Mouse (Mus musculus): ENCODE results near the gene Gm43064.
"Not testable (repeated sequence)": the region's sequence is repeated elsewhere in the genome, so short reads cannot be mapped to it uniquely, and the experiment has no call there.

Gene Gm43064

DNA sequence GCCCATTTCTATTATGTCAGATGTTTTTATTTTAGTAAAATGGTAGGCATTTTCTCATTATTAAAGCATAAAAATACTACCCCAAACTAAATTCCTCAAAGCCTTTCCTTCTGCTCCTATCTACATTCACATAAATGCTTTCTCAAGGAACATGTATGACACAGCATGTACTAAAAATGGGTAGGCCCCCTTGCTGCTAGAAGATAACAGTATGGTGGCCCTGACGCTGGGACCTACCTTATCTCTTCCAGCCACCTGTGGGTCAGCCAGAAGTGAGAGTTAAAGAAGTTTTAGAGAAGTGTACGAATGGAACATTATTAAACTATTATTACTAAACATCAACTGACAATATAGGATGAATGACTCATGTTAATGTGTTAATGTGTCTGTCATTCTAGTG, 9.9 kb upstream of the Gm43064 start:
- no peak for DNase-seq (ENCODE audit: low read depth, low spot score)

GRCm38 (mm10) chr3:103801631-103802531, 7.5 kb upstream of the Gm43064 start:
- no peak for DNase-seq (ENCODE audit: low read depth, low spot score)

- no peak for DNase-seq (ENCODE audit: low read depth, low spot score)
These were observed 6.5 kb upstream of the Gm43064 start for GRCm38 (mm10) chr3:103802861-103803260.

- no peak for DNase-seq (ENCODE audit: low read depth, low spot score)
These were observed 3.7 kb upstream of the Gm43064 start for GRCm38 (mm10) chr3:103805671-103806070.

GRCm38 (mm10) chr3:103809799-103810150, 402 bp downstream of the Gm43064 start:
- no peak for DNase-seq (ENCODE audit: low read depth, low spot score)

DNA sequence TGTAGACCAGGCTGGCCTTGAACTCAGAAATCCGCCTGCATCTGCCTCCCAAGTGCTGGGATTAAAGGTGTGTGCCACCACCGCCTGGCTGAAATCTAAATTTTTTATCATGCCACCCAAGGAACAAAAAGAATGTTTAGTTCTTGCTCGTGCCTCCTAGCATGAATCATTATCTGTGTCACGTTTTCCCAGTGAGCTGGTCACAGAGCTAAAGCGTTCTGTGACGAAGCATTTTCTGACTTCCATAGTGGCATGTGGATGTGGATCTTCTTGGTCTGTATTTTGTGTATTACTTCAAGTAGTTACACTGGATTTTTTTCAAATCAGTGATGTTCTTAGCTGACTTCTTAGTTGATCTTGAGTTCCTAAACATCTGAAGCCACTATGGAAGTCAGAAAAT, 1.6 kb downstream of the Gm43064 start:
- no peak for DNase-seq (ENCODE audit: low read depth, low spot score)

DNA sequence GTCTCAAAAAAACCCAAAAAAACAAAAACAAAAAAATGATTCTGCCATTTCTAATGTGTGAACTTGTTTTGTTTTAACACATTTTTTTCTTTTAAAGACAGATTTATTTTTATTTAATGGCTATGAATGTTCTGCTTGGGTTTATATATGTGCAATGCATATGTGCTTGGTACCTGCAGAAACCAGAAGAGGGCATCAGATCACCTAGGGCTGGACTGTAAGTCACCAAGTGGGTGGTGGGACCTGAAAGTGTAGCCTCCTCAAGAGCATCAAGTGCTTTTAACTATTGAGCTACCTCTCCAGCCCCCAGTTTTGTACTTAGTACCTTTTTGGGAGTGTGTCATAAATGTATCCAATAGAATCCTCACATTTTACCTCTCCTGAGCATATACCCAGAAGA, 18.2 kb downstream of the Gm43064 start:
- DNase-seq (ENCODE audit: low read depth, low spot score): no peak

DNA sequence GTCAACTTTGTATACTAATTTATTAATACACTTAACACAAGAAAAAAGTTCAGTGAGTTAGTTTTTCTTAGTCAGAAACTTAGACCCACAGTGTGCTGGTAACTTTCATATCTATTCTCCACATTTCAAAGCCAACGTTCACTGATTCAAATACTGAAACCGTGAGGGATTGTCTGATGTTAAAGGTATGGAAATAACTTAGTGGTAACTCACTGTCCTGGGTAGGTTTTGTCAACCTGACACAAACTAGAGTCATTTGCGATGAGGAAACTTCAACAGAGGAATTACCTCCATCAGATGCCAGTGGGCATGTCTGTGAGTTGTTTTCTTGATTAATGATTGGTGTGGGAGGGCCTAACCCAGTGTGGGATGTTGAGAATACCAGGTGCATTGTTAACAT, 19.7 kb downstream of the Gm43064 start:
- no peak for DNase-seq (ENCODE audit: low read depth, low spot score)

GRCm38 (mm10) chr3:103830681-103831080, 21.3 kb downstream of the Gm43064 start:
- DNase-seq (ENCODE audit: low read depth, low spot score): not testable (repeated sequence)

DNA sequence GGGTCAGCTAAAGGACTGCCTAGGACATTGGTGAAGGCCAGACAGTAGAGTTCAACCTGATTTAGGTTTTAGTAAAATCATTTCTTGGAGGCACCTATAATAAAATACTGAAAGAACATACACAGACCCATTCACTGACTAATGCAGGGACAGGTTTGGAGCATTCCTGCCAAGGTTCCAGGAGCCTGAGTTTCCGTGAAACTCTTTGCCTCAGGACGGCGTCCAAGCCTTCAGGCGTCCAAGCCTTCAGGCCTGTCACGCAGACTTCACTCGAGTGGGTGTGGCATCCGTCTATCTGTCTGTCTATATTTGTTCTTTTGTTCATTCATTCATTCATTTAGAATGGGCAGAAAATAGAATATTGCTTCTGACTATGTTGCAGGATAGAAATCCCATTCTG, 21.8 kb downstream of the Gm43064 start:
- no peak for DNase-seq (ENCODE audit: low read depth, low spot score)

GRCm38 (mm10) chr3:103832426-103832825, 23.1 kb downstream of the Gm43064 start, which contains the start of gene Bcl2l15:
Bcl2l15 (plus strand) TSS chr3:103832601.
- no peak for DNase-seq (ENCODE audit: low read depth, low spot score)

GRCm38 (mm10) chr3:103834001-103834400, 24.6 kb downstream of the Gm43064 start:
- no peak for DNase-seq (ENCODE audit: low read depth, low spot score)

DNA sequence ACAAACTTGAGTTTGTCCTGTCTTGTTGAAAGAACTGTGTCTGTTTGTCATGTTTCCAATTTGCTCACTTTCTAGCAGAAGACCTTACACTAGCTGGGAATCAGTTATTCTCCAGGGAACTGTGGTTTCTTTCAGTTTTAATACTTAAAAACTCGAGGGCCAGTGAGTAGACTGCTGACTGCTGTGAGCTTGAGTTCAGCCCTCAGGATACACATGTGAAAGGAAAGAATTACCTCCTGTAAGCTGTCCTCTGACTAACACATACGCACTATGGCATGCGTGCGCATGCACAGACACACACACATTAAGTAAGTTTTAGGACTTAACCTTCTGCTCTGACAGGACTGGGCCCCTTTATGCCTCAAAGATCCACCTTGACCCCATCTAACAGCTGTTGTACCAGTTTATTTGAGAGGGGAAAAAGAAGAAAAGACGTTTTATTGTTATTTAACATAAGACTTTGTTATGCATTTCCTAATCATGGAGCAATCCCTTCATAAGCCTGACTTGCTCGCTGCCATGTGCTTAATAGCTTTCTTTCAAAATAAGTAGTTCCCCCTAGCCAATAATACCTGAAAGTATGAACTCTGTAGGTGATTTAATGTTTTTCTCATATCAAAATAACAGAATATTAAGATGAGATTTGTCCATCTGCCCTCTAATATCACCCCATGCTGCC, 26.0 kb downstream of the Gm43064 start:
- no peak for DNase-seq (ENCODE audit: low read depth, low spot score)

- no peak for DNase-seq (ENCODE audit: low read depth, low spot score)
These were observed 26.6 kb downstream of the Gm43064 start for GRCm38 (mm10) chr3:103835951-103836310.

DNA sequence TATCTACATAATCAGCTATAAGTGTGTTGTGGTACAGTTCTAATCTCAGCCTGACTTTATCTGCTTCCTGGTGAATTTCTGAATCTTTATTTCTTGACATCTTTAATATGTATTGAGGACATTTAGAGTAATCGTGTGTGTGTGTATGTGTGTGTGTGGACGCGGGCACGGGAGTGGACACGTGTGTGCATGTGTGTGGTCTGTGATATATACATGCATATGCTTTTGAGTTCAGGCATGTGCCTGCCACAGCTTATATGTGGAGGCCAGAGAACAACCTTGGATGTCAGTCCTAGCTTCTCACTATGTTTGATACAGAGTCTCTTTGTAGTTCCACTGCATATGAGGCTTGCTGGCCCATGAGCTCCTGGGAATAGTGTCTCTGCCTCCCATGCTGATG, 27.1 kb downstream of the Gm43064 start:
- DNase-seq (ENCODE audit: low read depth, low spot score): no peak

GRCm38 (mm10) chr3:103839711-103840110, 30.3 kb downstream of the Gm43064 start:
- no peak for DNase-seq (ENCODE audit: low read depth, low spot score)

DNA sequence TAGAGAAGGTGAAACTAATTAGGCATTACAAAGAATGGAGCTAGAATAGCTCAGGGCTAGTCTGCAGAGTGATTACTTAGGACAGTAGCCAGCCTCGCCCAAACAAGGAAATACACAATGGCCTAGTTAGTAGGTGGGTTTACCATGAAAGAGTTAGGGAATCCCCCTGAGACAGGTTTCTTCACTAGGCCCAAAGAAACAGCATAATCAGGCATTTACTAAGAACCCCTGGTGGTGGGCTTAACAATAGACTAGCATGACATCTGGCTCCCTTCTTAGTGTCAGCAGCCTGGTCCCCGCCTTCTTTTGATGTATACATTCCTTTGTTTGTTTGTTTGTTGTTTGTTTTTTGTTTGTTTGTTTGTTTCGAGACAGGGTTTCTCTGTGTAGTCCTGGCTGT, 30.8 kb downstream of the Gm43064 start:
- DNase-seq (ENCODE audit: low read depth, low spot score): not testable (repeated sequence)

GRCm38 (mm10) chr3:103840946-103841345, 31.6 kb downstream of the Gm43064 start:
- DNase-seq (ENCODE audit: low read depth, low spot score): not testable (repeated sequence)

DNA sequence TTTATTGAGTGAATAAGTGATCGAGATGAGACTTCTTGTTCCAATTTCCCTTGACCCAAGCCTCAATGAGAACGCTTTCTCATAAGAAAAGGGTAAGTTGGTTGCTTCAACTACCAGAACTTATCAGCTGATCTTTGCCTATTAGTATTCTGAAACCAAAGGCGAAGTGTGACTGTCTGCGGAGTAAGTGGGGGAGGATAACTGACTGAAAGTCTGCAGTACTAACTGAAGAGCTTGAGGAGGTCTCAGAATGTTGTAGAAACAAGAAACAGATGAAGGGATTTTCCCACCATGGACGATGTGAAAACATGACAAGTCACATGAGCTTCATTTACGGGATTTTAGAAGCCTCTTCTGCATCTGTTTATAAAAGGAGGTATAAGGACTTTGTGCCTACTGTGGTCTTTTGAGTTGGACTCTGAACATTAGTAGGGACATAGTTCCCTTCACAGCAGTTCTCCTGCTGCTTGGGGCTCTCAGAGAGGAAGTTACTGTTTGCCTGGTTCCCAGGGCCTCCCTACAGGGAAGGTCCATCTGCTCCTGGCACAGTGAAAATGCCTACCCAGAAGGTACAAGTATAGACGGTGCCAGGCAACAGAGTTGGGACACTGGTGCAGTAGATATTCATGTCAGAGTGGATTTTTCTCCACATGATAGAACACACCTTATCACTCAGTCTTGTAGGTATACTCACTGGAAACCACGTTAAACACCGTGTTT, 41.4 kb downstream of the Gm43064 start:
- no peak for DNase-seq (ENCODE audit: low read depth, low spot score)

DNA sequence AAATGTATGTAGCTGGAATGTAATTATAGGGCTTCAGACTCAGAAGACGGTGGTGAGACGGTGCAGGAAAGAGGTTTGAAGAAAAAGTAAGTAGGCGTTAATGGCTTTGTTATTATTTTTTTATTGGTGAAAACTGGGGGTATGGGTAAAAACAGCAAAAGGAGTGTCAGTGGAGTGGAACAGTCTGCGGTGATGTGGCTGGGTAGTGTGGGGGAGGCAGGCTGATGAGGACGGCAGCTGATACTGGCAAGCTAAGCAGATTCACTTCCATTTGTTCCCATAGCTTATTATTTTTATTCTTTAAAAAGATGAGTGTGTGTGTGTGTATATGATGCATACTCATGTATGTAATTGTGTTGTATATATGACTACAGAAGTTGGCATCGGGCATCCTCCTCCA, 42.1 kb downstream of the Gm43064 start:
- no peak for DNase-seq (ENCODE audit: low read depth, low spot score)

DNA sequence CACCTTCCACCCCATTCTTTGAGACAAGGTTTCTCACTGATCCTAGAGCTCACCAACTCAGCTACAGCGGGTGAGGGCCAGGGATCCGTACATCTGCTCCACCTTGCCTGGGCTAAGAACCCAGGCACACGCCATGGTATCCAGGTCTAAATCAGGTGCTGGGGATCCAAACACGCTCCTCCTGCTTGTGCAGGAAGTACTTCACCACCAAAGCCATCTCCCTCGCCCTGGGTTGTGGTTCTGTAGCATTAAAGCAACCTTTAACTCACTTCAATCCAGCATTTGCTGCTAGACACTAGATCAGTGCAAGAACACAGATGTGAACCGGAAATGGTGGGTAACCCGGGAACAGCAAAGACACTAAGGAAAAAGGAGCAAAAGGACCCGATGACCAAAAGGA, 42.5 kb downstream of the Gm43064 start:
- DNase-seq (ENCODE audit: low read depth, low spot score): no peak

GRCm38 (mm10) chr3:103852565-103853299, 43.4 kb downstream of the Gm43064 start:
- DNase-seq (ENCODE audit: low read depth, low spot score): peak; percentile 13
